Comparison of ENCODE assay signal across 8 mouse cellular contexts in the genomic region with DNA sequence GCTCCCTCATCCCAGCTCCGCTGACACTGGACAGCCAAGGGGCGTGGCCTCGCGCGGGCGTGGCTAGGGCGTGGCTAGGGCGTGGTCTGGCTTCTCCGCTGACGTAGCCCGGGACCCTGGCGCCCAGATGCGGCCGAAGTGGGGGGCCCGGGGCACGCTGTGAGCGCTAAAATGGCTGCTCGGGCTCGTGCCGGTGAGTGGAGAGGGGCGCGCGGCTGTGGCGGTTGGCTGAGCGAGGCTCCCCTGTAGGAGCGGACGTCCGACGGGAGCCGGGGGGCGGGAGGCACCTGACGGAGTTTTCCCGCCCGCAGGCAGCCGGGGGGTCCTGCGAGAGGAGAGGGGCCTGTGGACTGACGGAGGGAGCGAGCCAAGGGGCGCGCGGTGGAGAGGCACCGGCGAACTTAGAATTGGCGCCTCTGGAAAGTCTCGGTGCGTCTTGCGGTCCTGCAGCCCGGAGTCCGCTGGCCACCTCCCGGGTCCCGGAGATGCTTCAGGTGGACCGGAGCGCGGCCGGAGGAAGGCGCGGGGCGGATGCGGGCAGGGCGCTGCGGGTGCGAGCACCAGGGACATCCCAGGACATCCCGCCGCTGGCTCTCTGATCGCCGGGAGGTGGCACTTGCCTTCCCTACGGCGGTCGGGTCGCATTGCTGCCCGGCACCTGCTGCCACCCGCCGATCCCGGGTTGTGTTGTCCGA. TPM values are rescaled to one million over a fixed set of nuclear protein-coding genes. Genes with fewer than 3 reads are reported as not detected.
DNase-seq lines count a peak whose midpoint lies in the region; ATAC-seq and TF ChIP-seq lines count a peak whose summit lies in the region.

No protein-coding gene starts in this region.

- ATAC-seq in embryonic facial prominence, embryonic 12.5 days (ENCODE audit: insufficient number of reproducible peaks, insufficient read depth, low FRiP score, low TSS enrichment): peak; percentile 79; the same call in 1 of the 2 replicates
- ATAC-seq in heart, embryonic 16.5 days (replicated peaks; ENCODE audit: extremely low read depth, insufficient read depth, low FRiP score): peak; percentile 90

- peak; percentile 27 to 43 for DNase-seq in adrenal gland, postnatal 4 days (ENCODE audit: low spot score in 2 of 2)
- DNase-seq in kidney, postnatal 25 days: peak; percentile 56 to 69
- DNase-seq in spleen, adult 12 weeks (ENCODE audit: low spot score): peak; percentile 44
- DNase-seq in layer of hippocampus, adult 9-10 months (ENCODE audit: low spot score): no peak

- no peaks in the 10 kb centered on the region for H3K9me3 ChIP-seq in ES-Bruce4 (replicated peaks; ENCODE audit: control insufficient read depth, insufficient read depth, low read length, poor library complexity, severe bottlenecking)
- no peaks in the 10 kb centered on the region for H3K9me3 ChIP-seq in embryonic facial prominence, embryonic 12.5 days
- H3K9me3 ChIP-seq in heart, embryonic 16.5 days (replicated peaks; ENCODE audit: control insufficient read depth, low read length): no peaks in the 10 kb centered on the region
- no peaks in the 10 kb centered on the region for H3K9me3 ChIP-seq in megakaryocyte, embryonic 14.5 days

- no peaks in the 10 kb centered on the region for H3K36me3 ChIP-seq in ES-Bruce4 (ENCODE audit: control insufficient read depth, insufficient read depth, low read length, poor library complexity, severe bottlenecking)
- no peaks in the 10 kb centered on the region for H3K36me3 ChIP-seq in embryonic facial prominence, embryonic 12.5 days
- no peaks in the 10 kb centered on the region for H3K36me3 ChIP-seq in heart, embryonic 16.5 days (ENCODE audit: control insufficient read depth, insufficient read depth)
- no peaks in the 10 kb centered on the region for H3K36me3 ChIP-seq in megakaryocyte, embryonic 14.5 days (replicated peaks; ENCODE audit: low read length)

- peak overlapping the region; percentile 96 for H3K4me2 ChIP-seq in embryonic facial prominence, embryonic 12.5 days (replicated peaks)
- peak overlapping the region; percentile 99 for H3K4me2 ChIP-seq in heart, embryonic 16.5 days (ENCODE audit: low read depth, low read length)

- under 1% methylated on average over 73 of the region's 75 CpGs for WGBS in embryonic facial prominence, embryonic 12.5 days
- under 1% methylated on average over 75 of the region's 75 CpGs for WGBS in heart, embryonic 16.5 days

- no peak overlapping the region for H3K27ac ChIP-seq in ES-Bruce4 (ENCODE audit: insufficient read depth, low read length)
- no peak overlapping the region for H3K27ac ChIP-seq in embryonic facial prominence, embryonic 12.5 days
- no peak overlapping the region for H3K27ac ChIP-seq in heart, embryonic 16.5 days (ENCODE audit: low read length)

- no peak for TF ChIP-seq EP300 in ES-Bruce4 (IDR thresholded peaks at IDR 0.05; ENCODE audit: insufficient read depth, low read depth, low read length)

- H3K4me1 ChIP-seq in ES-Bruce4 (ENCODE audit: control insufficient read depth, insufficient read depth, low read length): no peaks in the 10 kb centered on the region
- H3K4me1 ChIP-seq in embryonic facial prominence, embryonic 12.5 days: peaks cover 9% of the 10 kb centered on the region; the same call in 1 of the 2 replicates
- H3K4me1 ChIP-seq in heart, embryonic 16.5 days (ENCODE audit: control insufficient read depth, insufficient read depth, low read length): 0 out of 2 replicates have a peak, but pooled peaks cover 6% of the 10 kb centered on the region
- peaks cover 34% of the 10 kb centered on the region for H3K4me1 ChIP-seq in megakaryocyte, embryonic 14.5 days

- H3K27me3 ChIP-seq in ES-Bruce4 (ENCODE audit: control insufficient read depth, insufficient read depth, low read length, poor library complexity, severe bottlenecking): peaks cover 10% of the 10 kb centered on the region
- H3K27me3 ChIP-seq in embryonic facial prominence, embryonic 12.5 days: peaks cover 38% of the 10 kb centered on the region
- H3K27me3 ChIP-seq in heart, embryonic 16.5 days (ENCODE audit: control insufficient read depth, insufficient read depth, low read length): peaks cover 43% of the 10 kb centered on the region
- peaks cover 17% of the 10 kb centered on the region for H3K27me3 ChIP-seq in megakaryocyte, embryonic 14.5 days (replicated peaks)

- H3K4me3 ChIP-seq in ES-Bruce4 (ENCODE audit: low read depth, low read length): peak overlapping the region; percentile 84
- peak overlapping the region; percentile 67 for H3K4me3 ChIP-seq in embryonic facial prominence, embryonic 12.5 days
- peak overlapping the region; percentile 84 for H3K4me3 ChIP-seq in heart, embryonic 16.5 days (ENCODE audit: low read length)
- H3K4me3 ChIP-seq in megakaryocyte, embryonic 14.5 days (replicated peaks): peak overlapping the region; percentile 93

- H3K9ac ChIP-seq in ES-Bruce4 (ENCODE audit: low read depth, poor library complexity, severe bottlenecking): peak overlapping the region; percentile 80
- H3K9ac ChIP-seq in embryonic facial prominence, embryonic 12.5 days: peak overlapping the region; percentile 50
- peak overlapping the region; percentile 65 for H3K9ac ChIP-seq in heart, embryonic 16.5 days (ENCODE audit: low read length)

- TF ChIP-seq CTCF in ES-Bruce4 (IDR thresholded peaks at IDR 0.05; ENCODE audit: low read depth, low read length): no peak

- peak; percentile 10 for TF ChIP-seq POLR2A in ES-Bruce4 (IDR thresholded peaks at IDR 0.05; ENCODE audit: insufficient read depth, low read length)

RNA-seq across cellular contexts. Expression of a gene that starts 2.5 kb away (rescaled TPM):
- polyA plus RNA-seq in ES-Bruce4 (2011; ENCODE audit: insufficient read depth, insufficient read length, low read depth, missing spikeins): 16.7 and 19.2 TPM in 2 replicates
- total RNA-seq in adrenal gland, postnatal 4 days (2021): under 1 TPM; 0.11 to 0.20 TPM
- polyA plus RNA-seq in embryonic facial prominence, embryonic 12.5 days (2016; fragmentation: Nextera tagmentation; extraction: Ambion mirVana): 2.1 and 2.5 TPM in 2 replicates
- 0.20 and 0.47 TPM in 2 replicates for polyA plus RNA-seq in heart, embryonic 16.5 days (2015; fragmentation: Nextera tagmentation; extraction: Ambion mirVana)
- not detected in 2 replicates for polyA plus RNA-seq in megakaryocyte, embryonic 14.5 days (2012; ENCODE audit: insufficient read depth, low replicate concordance)
